Comparison of ENCODE assay signal across 25 mouse cellular contexts in genomic region chr2:102677400-102677799, GRCm38 (mm10). TPM values are rescaled to one million over a fixed set of nuclear protein-coding genes. Genes with fewer than 3 reads are reported as not detected.
"Had no signal": no experiment of that assay in that cellular context is flagged by ENCODE, and none has a peak within 500 bp of the region (broad histone marks: within the 10 kb centered on the region; RNA-seq: fewer than 3 reads in every experiment).

No protein-coding gene starts in this region.

- H3K4me2 ChIP-seq: heart, embryonic 11.5 days; heart, embryonic 13.5 days; heart, embryonic 15.5 days; hindbrain, embryonic 13.5 days; hindbrain, embryonic 15.5 days; kidney, embryonic 15.5 days; limb, embryonic 13.5 days; limb, embryonic 15.5 days; liver, embryonic 12.5 days had no signal

- H3K9ac ChIP-seq: heart, embryonic 13.5 days; heart, embryonic 15.5 days; hindbrain, embryonic 13.5 days; hindbrain, embryonic 15.5 days; kidney, embryonic 15.5 days; limb, embryonic 13.5 days; limb, embryonic 15.5 days; liver, embryonic 12.5 days; liver, embryonic 14.5 days had no signal

- H3K9me3 ChIP-seq: heart, embryonic 13.5 days; heart, embryonic 15.5 days; hindbrain, embryonic 13.5 days; hindbrain, embryonic 15.5 days; kidney, embryonic 15.5 days; limb, embryonic 13.5 days; limb, embryonic 15.5 days; liver, embryonic 12.5 days had no signal

- H3K4me1 ChIP-seq: heart, embryonic 13.5 days; heart, embryonic 15.5 days; kidney, embryonic 15.5 days; liver, embryonic 12.5 days had no signal

- H3K36me3 ChIP-seq: heart, embryonic 13.5 days; heart, embryonic 15.5 days; hindbrain, embryonic 13.5 days; hindbrain, embryonic 15.5 days; kidney, embryonic 15.5 days; limb, embryonic 13.5 days; limb, embryonic 15.5 days; liver, embryonic 12.5 days had no signal

- H3K4me3 ChIP-seq: heart, adult 2 months; heart, embryonic 13.5 days; heart, embryonic 15.5 days; hindbrain, embryonic 13.5 days; hindbrain, embryonic 15.5 days; kidney, embryonic 15.5 days; limb, embryonic 13.5 days; limb, embryonic 15.5 days; liver, embryonic 12.5 days had no signal

- H3K27me3 ChIP-seq: heart, embryonic 15.5 days; hindbrain, embryonic 13.5 days; hindbrain, embryonic 15.5 days; kidney, embryonic 15.5 days had no signal

- ATAC-seq: hindbrain, postnatal 0 days; intestine, embryonic 16.5 days; liver, embryonic 12.5 days had no signal

- H3K27ac ChIP-seq: heart, adult 2 months; heart, embryonic 13.5 days; heart, embryonic 15.5 days; hindbrain, embryonic 13.5 days; hindbrain, embryonic 15.5 days; kidney, embryonic 15.5 days; kidney, postnatal 0 days; limb, embryonic 13.5 days; limb, embryonic 15.5 days; liver, embryonic 12.5 days; liver, embryonic 14.5 days had no signal

- DNase-seq: gastrocnemius, postnatal 14 days; gastrocnemius, postnatal 36 days; heart, adult 2 months; heart, postnatal 14 days; heart, postnatal 36 days; kidney, adult 11 months; kidney, adult 2 months; kidney, adult 9 months; kidney, postnatal 14 days; kidney, postnatal 36 days; layer of hippocampus, postnatal 36 days had no signal

RNA-seq across cellular contexts. Expression of gene Slc1a2, which starts 18.9 kb away (rescaled TPM):
- total RNA-seq: hematopoietic stem cell, adult 5-6 weeks had no signal
